Mouse (Mus musculus) brain, embryonic 14.5 days (tissue): ENCODE measurements around the gene Amz1.

Experiments
- CTCF ChIP-seq: fragments of 200-500 bp; IDR thresholded peaks from 2 replicates; pipeline ENCODE4 v1.5.1; 2012; ENCODE audit warnings: inconsistent platforms, mild to moderate bottlenecking, moderate library complexity, borderline replicate concordance; ENCODE audit not compliant: insufficient read depth, insufficient read length; ENCODE audit errors: extremely low read depth
- POLR2A ChIP-seq: fragments of 200-500 bp; IDR thresholded peaks from 2 replicates; pipeline ENCODE4 v1.6.1; 2012; ENCODE audit warnings: mild to moderate bottlenecking, inconsistent platforms, borderline replicate concordance; ENCODE audit not compliant: poor library complexity, insufficient read depth, insufficient read length, severe bottlenecking; ENCODE audit errors: extremely low read depth

GRCm38 (mm10) chr5:140789561-140789960 is 65.6 kb downstream of the Amz1 start:
- TF ChIP-seq CTCF: no peak
- TF ChIP-seq POLR2A: no peak
